Mouse (Mus musculus) CH12.LX (cell line): ENCODE results near the gene Cpne5.

Source experiments
- CTCF ChIP-seq, 2 experiments: IDR thresholded peaks in 1 of 2; conservative IDR thresholded peaks in 1 of 2; 2 replicates each; pipeline ENCODE4 v1.5.1; 2011 to 2012; ENCODE audit warnings: low read depth in 2 of 2, low read length in 2 of 2, improper control_type of control experiment in 1 of 2, inconsistent platforms in 1 of 2, mild to moderate bottlenecking in 1 of 2, moderate library complexity in 1 of 2
- HCFC1 ChIP-seq: IDR thresholded peaks from 2 replicates; pipeline ENCODE4 v1.6.1; 2012; ENCODE audit warnings: low read depth, mild to moderate bottlenecking, inconsistent platforms, low read length, improper control_type of control experiment
- MYC ChIP-seq: IDR thresholded peaks from 2 replicates; pipeline ENCODE4 v1.6.1; 2011; ENCODE audit warnings: low read depth, mild to moderate bottlenecking, improper control_type of control experiment, low read length
- POLR2A ChIP-seq: IDR thresholded peaks from 2 replicates; pipeline ENCODE4 v1.6.1; 2011; ENCODE audit warnings: low read depth, mild to moderate bottlenecking, improper control_type of control experiment, low read length
- USF1 ChIP-seq: IDR thresholded peaks from 2 replicates; pipeline ENCODE4 v1.6.1; 2014; ENCODE audit warnings: low read depth, mild to moderate bottlenecking, inconsistent platforms, low read length, improper control_type of control experiment

DNA sequence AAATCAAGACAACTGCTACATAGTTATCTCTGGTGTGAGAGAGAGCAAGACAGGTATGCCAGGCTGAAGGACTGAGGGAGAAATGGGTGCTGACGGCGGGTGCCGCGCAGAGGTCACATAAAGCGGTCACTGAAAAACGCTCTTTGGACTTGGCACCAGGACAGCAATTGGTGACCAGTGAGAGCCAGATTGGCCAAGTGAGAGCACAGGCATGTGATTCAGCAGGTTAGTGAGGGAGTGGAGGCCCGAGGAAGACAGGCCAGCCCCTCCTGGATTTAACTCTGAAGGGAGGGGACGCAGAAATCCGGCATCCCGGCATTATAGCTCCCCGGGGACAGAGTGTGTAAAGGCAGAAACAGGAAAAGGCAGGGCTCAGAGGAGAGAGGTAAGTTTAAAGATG, 35.9 kb upstream of the Cpne5 start:
- TF ChIP-seq HCFC1 (no peak), POLR2A (no peak), CTCF (conservative IDR thresholded peaks at IDR 0.05 in 1 of 2, IDR thresholded peaks at IDR 0.05 in 1 of 2; ENCODE audit: low read depth in 2 of 2, low read length in 2 of 2) (no peak), MYC (no peak), USF1 (no peak)
